Mouse (Mus musculus): ENCODE results near the gene Efna4.

Gene Efna4

GRCm38 (mm10) chr3:89331561-89331960 lies 6.3 kb downstream of the Efna4 start:
- DNase-seq (ENCODE audit: low read depth, low spot score), result no peak

- DNase-seq (ENCODE audit: low read depth, low spot score), result no peak
These were observed 6.9 kb downstream of the Efna4 start for GRCm38 (mm10) chr3:89330948-89331347.

- DNase-seq (ENCODE audit: low read depth, low spot score), result no peak
These were observed 7.5 kb downstream of the Efna4 start for GRCm38 (mm10) chr3:89330346-89330745.

GRCm38 (mm10) chr3:89328623-89329022 lies 9.2 kb downstream of the Efna4 start:
- no peak for DNase-seq (ENCODE audit: low read depth, low spot score)

- no peak for DNase-seq (ENCODE audit: low read depth, low spot score)
These were observed 10.4 kb downstream of the Efna4 start for GRCm38 (mm10) chr3:89327371-89327870.

- DNase-seq (ENCODE audit: low read depth, low spot score), result no peak
These were observed 11.9 kb downstream of the Efna4 start for GRCm38 (mm10) chr3:89325882-89326281.

- peak; percentile 61 for DNase-seq (ENCODE audit: low read depth, low spot score)
These were observed 15.2 kb downstream of the Efna4 start, which contains the start of gene Efna3 for GRCm38 (mm10) chr3:89322514-89323165. TSS of gene Efna3 (minus strand) at chr3:89322965.

GRCm38 (mm10) chr3:89322131-89322500 lies 15.7 kb downstream of the Efna4 start:
- no peak for DNase-seq (ENCODE audit: low read depth, low spot score)

- peak; percentile 23 for DNase-seq (ENCODE audit: low read depth, low spot score)
These were observed 16.4 kb downstream of the Efna4 start for GRCm38 (mm10) chr3:89321183-89322130.

GRCm38 (mm10) chr3:89320581-89321182 lies 17.1 kb downstream of the Efna4 start:
- DNase-seq (ENCODE audit: low read depth, low spot score), result no peak

GRCm38 (mm10) chr3:89319591-89320350 lies 18.1 kb downstream of the Efna4 start:
- no peak for DNase-seq (ENCODE audit: low read depth, low spot score)

GRCm38 (mm10) chr3:89318971-89319590 lies 18.7 kb downstream of the Efna4 start:
- DNase-seq (ENCODE audit: low read depth, low spot score), result no peak

- no peak for DNase-seq (ENCODE audit: low read depth, low spot score)
These were observed 19.5 kb downstream of the Efna4 start for GRCm38 (mm10) chr3:89318316-89318715.

GRCm38 (mm10) chr3:89317246-89317645 lies 20.6 kb downstream of the Efna4 start:
- DNase-seq (ENCODE audit: low read depth, low spot score), result no peak

- peak; percentile 72 for DNase-seq (ENCODE audit: low read depth, low spot score)
These were observed 21.0 kb downstream of the Efna4 start for GRCm38 (mm10) chr3:89316833-89317232.

GRCm38 (mm10) chr3:89315930-89316831 lies 21.6 kb downstream of the Efna4 start:
- DNase-seq (ENCODE audit: low read depth, low spot score), result no peak

GRCm38 (mm10) chr3:89315195-89315929 lies 22.5 kb downstream of the Efna4 start:
- DNase-seq (ENCODE audit: low read depth, low spot score), result peak; percentile 54

GRCm38 (mm10) chr3:89314791-89315190 lies 23.0 kb downstream of the Efna4 start:
- no peak for DNase-seq (ENCODE audit: low read depth, low spot score)

GRCm38 (mm10) chr3:89314340-89314739 lies 23.5 kb downstream of the Efna4 start:
- DNase-seq (ENCODE audit: low read depth, low spot score), result no peak

All from A20 (cell line).